Mouse (Mus musculus) thymus, postnatal 10 days (tissue): ENCODE results near the gene Numa1.
"Not testable (repeated sequence)": the region's sequence is repeated elsewhere in the genome, so short reads cannot be mapped to it uniquely, and the experiment has no call there.

Experiments used
- DNase-seq, 2 experiments: peaks; one replicate each; pipeline ENCODE4 v3.0.0; 2021; ENCODE audit warnings: low spot score in 2 of 2

Numa1 gene

GRCm38 (mm10) chr7:101933751-101934240, at the start of gene Numa1, which contains the start of gene Lrrc51:
Gene Numa1 (plus strand): TSS chr7:101934111.
Gene Lrrc51 (minus strand): TSS chr7:101933895.
- DNase-seq = peak; percentile 93 to 94

- no peak for DNase-seq
These were observed 49.8 kb upstream of the Numa1 start for GRCm38 (mm10) chr7:101884160-101884559.

GRCm38 (mm10) chr7:101886274-101886673, 47.6 kb upstream of the Numa1 start:
- DNase-seq = no peak

GRCm38 (mm10) chr7:101888460-101888859, 45.5 kb upstream of the Numa1 start:
- no peak for DNase-seq

GRCm38 (mm10) chr7:101895695-101896094, 38.2 kb upstream of the Numa1 start:
- no peak for DNase-seq

- DNase-seq = peak; percentile 94 to 96
These were observed 37.5 kb upstream of the Numa1 start for GRCm38 (mm10) chr7:101896104-101897066.

GRCm38 (mm10) chr7:101900331-101901097, 33.4 kb upstream of the Numa1 start:
- no peak for DNase-seq

- no peak for DNase-seq
These were observed 31.9 kb upstream of the Numa1 start for GRCm38 (mm10) chr7:101901969-101902368.

- DNase-seq = no peak
These were observed 31.1 kb upstream of the Numa1 start for GRCm38 (mm10) chr7:101902846-101903245.

- DNase-seq = peak; percentile 93 to 95
These were observed 28.2 kb upstream of the Numa1 start, which contains the start of gene Lamtor1 for GRCm38 (mm10) chr7:101905561-101906286. Gene Lamtor1 (plus strand): TSS chr7:101905904.

GRCm38 (mm10) chr7:101906287-101906681, 27.6 kb upstream of the Numa1 start, which contains the start of gene Tomt:
Gene Tomt (minus strand): TSS chr7:101906359.
- no peak for DNase-seq

GRCm38 (mm10) chr7:101906696-101907095, 27.2 kb upstream of the Numa1 start:
- no peak for DNase-seq

GRCm38 (mm10) chr7:101908367-101908766, 25.5 kb upstream of the Numa1 start:
- no peak for DNase-seq

GRCm38 (mm10) chr7:101910138-101910537, 23.8 kb upstream of the Numa1 start:
- no peak for DNase-seq

GRCm38 (mm10) chr7:101911982-101912381, 21.9 kb upstream of the Numa1 start:
- no peak for DNase-seq

- peak in 1 of 2 experiments; percentile 47 for DNase-seq
These were observed 15.8 kb upstream of the Numa1 start for GRCm38 (mm10) chr7:101918071-101918470.

- not testable (repeated sequence) for DNase-seq
These were observed 8.0 kb upstream of the Numa1 start for GRCm38 (mm10) chr7:101925892-101926291.

- no peak for DNase-seq
These were observed 5.8 kb upstream of the Numa1 start for GRCm38 (mm10) chr7:101928093-101928492.

- DNase-seq = no peak
These were observed 1.4 kb upstream of the Numa1 start for GRCm38 (mm10) chr7:101932551-101932950.

- peak; percentile 14 to 17 for DNase-seq
These were observed 611 bp upstream of the Numa1 start for GRCm38 (mm10) chr7:101933300-101933699.

- no peak for DNase-seq
These were observed 2.0 kb downstream of the Numa1 start for GRCm38 (mm10) chr7:101935957-101936356.
